Mouse (Mus musculus) forebrain, embryonic 10.5 days (tissue): ENCODE measurements around the gene Arl15. TPM values are rescaled to one million over a fixed set of nuclear protein-coding genes. Genes with fewer than 3 reads are reported as not detected.
A peak's percentile ranks its signal among the peaks of the same experiment; 100 is the strongest.

ENCODE experiments used
- DNase-seq: peaks from one replicate; pipeline ENCODE4 v3.0.0-alpha.2; 2017; ENCODE audit warnings: low spot score; ENCODE audit errors: extremely low spot score
- H3K27ac ChIP-seq: fragments of 300-500 bp; sonication (generic); 2 replicates; pipeline ENCODE4 v1.5.1; 2016; ENCODE audit warnings: mild to moderate bottlenecking
- H3K27me3 ChIP-seq: fragments of 300-500 bp; sonication (generic); 2 replicates; pipeline ENCODE4 v1.6.1; 2016; ENCODE audit warnings: mild to moderate bottlenecking; ENCODE audit not compliant: poor library complexity, severe bottlenecking
- H3K36me3 ChIP-seq: fragments of 300-500 bp; sonication (generic); replicated peaks from 2 replicates; pipeline ENCODE4 v1.6.1; 2016; ENCODE audit warnings: mild to moderate bottlenecking, moderate library complexity
- H3K4me1 ChIP-seq: fragments of 300-500 bp; sonication (generic); 2 replicates; pipeline ENCODE4 v1.6.1; 2016
- H3K4me3 ChIP-seq: fragments of 300-500 bp; sonication (generic); 2 replicates; pipeline ENCODE4 v1.5.1; 2016; ENCODE audit warnings: mild to moderate bottlenecking, moderate library complexity
- H3K9me3 ChIP-seq: fragments of 300-500 bp; sonication (generic); 2 replicates; pipeline ENCODE4 v1.6.1; 2016; ENCODE audit warnings: mild to moderate bottlenecking, moderate library complexity
- WGBS: fragments of 180-500 bp; shearing (Covaris S2); methylation state at CpG from one replicate; pipeline ENCODE4 v1.1.7; 2016; 5-methylcytosine and 5-hydroxymethylcytosine counted together
- polyA plus RNA-seq: library from polyadenylated mRNA; unstranded; fragments of >200 nt; fragmentation: Nextera tagmentation; extraction: Ambion mirVana; gene quantifications from 2 replicates; pipeline ENCODE4 v1.2.1, GENCODE M21; 2016

Arl15 gene
- polyA plus RNA-seq, 1 experiment from 2014 or later: 11.6 TPM

DNA sequence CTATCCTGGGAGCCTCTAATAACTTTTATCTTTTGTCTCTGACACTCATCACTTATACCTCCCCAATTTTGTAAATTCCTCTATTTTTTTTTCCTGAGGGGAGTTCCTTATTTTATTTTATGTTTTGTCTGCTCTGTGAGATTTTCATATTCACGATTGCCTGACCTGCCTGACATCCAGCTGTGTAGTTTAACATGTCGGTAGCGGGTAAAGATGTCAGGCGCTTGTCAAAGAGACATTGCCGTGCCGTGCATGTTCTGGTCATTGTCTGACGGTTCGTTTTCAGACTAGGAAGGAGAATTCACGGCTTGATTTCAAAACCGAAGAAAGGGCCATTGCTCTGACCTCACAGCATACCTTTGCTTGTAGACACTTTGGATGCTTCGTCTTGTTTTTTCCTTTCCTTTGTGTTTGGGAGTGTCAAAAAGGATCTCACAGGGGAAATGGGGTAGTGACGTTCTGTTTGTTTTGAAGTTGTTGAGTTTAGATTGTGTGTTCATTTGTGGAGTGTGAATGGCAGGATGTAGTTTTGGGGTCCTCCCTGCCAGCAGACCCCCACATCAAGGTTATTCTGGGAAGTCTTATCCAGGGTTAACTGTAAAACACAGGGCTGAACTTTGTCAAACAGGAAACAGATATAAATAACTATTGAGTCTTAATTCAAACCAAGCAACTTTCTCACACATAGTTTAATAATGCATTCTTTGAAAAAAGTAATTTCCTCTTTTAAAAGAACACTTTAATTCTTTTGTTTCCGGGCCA is 60.4 kb downstream of the Arl15 start:
- DNase-seq: no peak
- Histone ChIP-seq H3K4me3 (no peak overlapping the region), H3K27me3 (no peaks in the 10 kb centered on the region), H3K9me3 (peaks cover 7% of the 10 kb centered on the region; the same call in 1 of the 2 replicates), H3K27ac (no peak overlapping the region), H3K4me1 (peaks cover 24% of the 10 kb centered on the region), H3K36me3 (peaks cover 11% of the 10 kb centered on the region)
- 89% methylated on average over 13 of the region's 13 CpGs for WGBS

DNA sequence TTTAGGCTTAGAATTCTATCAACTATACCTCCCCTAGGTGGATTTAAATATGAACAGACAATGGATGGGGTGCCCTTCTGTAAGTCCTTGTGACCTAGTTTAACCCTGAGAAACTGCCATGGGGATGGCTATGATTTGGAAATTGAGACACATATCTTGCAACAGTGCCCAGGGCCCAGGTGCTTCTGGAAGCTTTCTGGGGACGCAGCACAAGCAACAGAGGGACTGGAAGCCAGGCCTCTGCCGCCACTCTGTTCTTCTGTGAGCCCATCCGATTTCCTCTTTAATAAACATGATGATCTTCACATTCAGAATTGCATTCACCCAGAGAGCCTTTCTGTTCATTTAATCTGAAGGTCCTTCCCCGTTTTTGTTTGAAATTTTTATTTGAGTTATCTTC is 62.6 kb downstream of the Arl15 start:
- no peaks in the 10 kb centered on the region for H3K27me3 ChIP-seq
- no peak overlapping the region for H3K27ac ChIP-seq
- no peaks in the 10 kb centered on the region; the same call in 1 of the 2 replicates for H3K36me3 ChIP-seq
- H3K4me3 ChIP-seq: no peak overlapping the region
- H3K9me3 ChIP-seq: no peaks in the 10 kb centered on the region
- DNase-seq: no peak
- WGBS: 84% methylated on average over 4 of the region's 4 CpGs
- peaks cover 38% of the 10 kb centered on the region for H3K4me1 ChIP-seq

DNA sequence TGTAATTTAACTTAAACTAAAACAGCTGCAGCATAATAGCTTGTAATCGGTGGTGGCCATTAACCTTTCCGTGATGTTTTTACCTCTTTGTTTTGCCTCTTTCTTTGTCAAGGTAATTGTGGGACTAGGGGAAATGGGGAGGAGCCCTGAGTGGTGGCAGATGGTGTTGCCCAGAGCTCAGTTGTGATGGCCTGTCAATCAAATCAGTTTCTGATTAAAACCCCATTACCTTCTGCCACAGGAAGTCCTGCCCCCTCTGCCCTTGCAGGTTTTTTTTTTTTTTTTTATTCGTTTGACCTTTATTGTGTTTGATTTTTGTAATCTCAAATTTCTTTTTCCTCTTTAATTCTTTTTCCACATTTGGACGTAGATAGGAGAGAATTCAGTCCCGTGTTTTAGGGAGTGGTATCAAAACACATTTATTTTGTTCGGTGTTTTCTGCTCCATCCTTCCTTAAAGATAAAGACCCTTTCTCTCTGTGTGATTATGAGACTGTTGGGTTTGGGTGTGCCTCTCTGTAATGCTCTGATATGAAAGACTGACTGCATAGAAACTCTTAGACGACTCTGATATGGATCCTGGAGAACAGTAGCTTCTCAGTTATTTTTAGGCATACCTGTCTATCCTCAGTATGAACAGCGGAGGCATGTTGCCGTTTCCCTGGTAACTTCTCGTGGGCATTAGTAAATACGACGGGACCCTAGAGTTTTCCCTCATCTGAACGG is 64.5 kb downstream of the Arl15 start:
- H3K9me3 ChIP-seq: no peaks in the 10 kb centered on the region
- H3K27me3 ChIP-seq: no peaks in the 10 kb centered on the region
- WGBS: 76% methylated on average over 13 of the region's 13 CpGs
- peak overlapping the region; percentile 67 for H3K27ac ChIP-seq
- H3K4me3 ChIP-seq: no peak overlapping the region
- no peaks in the 10 kb centered on the region for H3K36me3 ChIP-seq
- H3K4me1 ChIP-seq: peaks cover 41% of the 10 kb centered on the region
- no peak for DNase-seq

DNA sequence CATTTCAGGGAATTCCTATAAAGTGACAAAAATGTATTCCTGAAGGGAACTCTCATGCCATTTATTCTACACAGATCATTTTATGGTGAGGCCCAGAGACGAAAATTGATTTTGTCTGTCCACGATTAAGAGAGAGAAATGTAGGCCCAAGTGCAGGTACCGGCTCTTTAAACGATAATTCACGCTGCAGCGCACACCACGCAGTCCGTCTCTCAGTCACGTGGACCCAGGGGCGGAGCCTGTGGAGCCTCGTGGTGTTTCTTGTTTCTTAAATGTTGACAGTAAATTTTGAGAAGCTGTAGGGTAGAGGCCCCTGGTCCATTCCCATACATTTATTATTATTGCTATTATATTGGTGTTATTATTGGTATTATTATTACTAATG is 65.1 kb downstream of the Arl15 start:
- H3K4me1 ChIP-seq: peaks cover 43% of the 10 kb centered on the region
- no peaks in the 10 kb centered on the region for H3K9me3 ChIP-seq
- no peaks in the 10 kb centered on the region for H3K36me3 ChIP-seq
- no peak overlapping the region for H3K4me3 ChIP-seq
- 82% methylated on average over 11 of the region's 11 CpGs for WGBS
- peak overlapping the region; percentile 46 for H3K27ac ChIP-seq
- no peaks in the 10 kb centered on the region for H3K27me3 ChIP-seq
- no peak for DNase-seq

DNA sequence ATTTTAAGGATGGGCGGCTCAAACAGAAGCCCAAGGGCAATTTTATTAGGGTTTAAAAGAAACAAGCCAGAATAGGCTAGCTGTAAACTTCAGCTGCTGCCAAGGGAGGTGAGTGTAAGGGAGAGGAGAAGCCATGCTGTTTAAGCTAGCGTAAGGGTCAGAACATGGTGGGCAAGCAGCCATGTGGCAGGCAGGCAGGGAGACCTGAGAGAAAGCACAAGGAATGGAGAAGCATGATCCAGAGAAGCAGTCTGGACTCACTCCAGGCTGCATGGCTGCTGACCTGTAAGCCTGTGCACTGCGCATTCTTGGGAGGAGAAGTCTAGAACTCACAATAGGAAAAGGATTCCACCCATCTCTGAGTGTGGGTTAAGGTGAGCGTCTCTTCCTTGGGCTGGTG is 66.5 kb downstream of the Arl15 start:
- H3K27ac ChIP-seq: peak overlapping the region; percentile 41; the same call in 1 of the 2 replicates
- no peak for DNase-seq
- no peaks in the 10 kb centered on the region for H3K27me3 ChIP-seq
- H3K36me3 ChIP-seq: no peaks in the 10 kb centered on the region
- WGBS: 81% methylated on average over 4 of the region's 4 CpGs
- no peak overlapping the region for H3K4me3 ChIP-seq
- H3K4me1 ChIP-seq: peaks cover 47% of the 10 kb centered on the region
- no peaks in the 10 kb centered on the region for H3K9me3 ChIP-seq

DNA sequence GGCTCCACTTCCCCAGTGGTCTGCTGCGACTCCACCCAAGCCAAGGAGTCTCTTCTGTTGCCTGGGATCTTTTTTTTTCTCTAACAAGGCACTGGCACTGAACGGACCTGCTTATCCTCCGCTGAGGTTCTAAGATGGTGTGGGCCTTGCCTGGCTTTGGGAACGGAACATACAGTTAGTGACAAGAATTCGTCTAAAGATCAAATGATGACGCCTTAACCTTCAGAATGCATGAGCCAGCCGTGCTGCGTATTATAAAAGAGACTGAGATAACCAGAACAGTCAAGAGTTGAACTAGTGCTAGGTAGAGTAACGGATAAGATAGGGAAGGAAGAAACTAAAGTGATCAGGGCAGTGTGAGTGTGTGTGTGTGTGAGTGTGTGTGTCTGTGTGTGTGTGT is 66.9 kb downstream of the Arl15 start:
- Histone ChIP-seq H3K27ac (peak overlapping the region; percentile 41; the same call in 1 of the 2 replicates), H3K4me1 (peaks cover 45% of the 10 kb centered on the region)

DNA sequence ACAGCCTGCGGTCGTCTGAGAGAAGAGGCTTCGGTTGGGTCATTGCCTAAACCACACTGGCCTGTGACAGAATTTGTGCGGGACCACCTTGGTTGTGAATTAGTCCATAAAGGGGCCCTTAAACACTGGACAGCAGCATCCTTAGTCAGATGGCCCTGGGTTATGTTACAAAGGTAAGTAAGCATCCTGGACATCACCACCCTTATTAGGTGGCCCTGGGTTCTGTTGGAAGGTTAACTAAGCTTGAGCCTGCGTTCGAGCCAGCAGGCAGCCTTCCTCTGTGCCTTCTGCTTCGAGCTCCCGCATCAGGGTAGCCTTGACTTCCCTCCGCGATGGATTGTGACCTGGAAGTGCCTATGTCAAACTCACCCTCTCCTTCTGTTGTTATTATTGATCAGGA is 68.6 kb downstream of the Arl15 start:
- H3K4me1 ChIP-seq: peaks cover 37% of the 10 kb centered on the region
- DNase-seq: no peak
- no peak overlapping the region for H3K27ac ChIP-seq
- no peaks in the 10 kb centered on the region for H3K27me3 ChIP-seq
- H3K4me3 ChIP-seq: no peak overlapping the region
- H3K36me3 ChIP-seq: no peaks in the 10 kb centered on the region
- WGBS: 89% methylated on average over 10 of the region's 10 CpGs
- H3K9me3 ChIP-seq: no peaks in the 10 kb centered on the region

More for the DNA sequence above, 66.9 kb downstream of the Arl15 start:
- Histone ChIP-seq H3K4me3 (no peak overlapping the region), H3K9me3 (no peaks in the 10 kb centered on the region), H3K27me3 (no peaks in the 10 kb centered on the region), H3K36me3 (no peaks in the 10 kb centered on the region)
- no peak for DNase-seq
- WGBS: 91% methylated on average over 9 of the region's 9 CpGs

DNA sequence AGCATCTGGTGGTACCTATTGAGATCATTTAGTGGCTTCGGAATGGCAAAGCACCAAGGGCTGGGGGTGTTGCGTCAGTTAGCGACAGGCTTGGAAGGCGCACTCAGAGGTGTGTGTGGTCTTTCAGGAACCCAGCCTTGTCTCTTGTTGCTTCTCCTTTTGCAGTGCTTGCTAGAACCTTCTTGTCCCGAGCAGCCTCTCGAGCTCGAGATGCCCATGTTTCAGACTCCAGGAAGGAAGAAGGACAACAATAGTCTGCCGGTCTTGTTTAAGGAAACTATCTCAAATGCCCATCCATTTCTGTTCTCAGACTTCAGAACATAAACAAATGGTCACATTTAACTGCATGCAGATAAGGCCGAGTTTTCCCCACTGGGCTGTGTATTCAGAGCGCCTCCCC is 69.4 kb downstream of the Arl15 start:
- Histone ChIP-seq H3K27me3 (no peaks in the 10 kb centered on the region), H3K4me3 (no peak overlapping the region), H3K9me3 (no peaks in the 10 kb centered on the region), H3K4me1 (peaks cover 30% of the 10 kb centered on the region), H3K36me3 (no peaks in the 10 kb centered on the region), H3K27ac (no peak overlapping the region)
- 89% methylated on average over 10 of the region's 10 CpGs for WGBS
- DNase-seq: no peak

DNA sequence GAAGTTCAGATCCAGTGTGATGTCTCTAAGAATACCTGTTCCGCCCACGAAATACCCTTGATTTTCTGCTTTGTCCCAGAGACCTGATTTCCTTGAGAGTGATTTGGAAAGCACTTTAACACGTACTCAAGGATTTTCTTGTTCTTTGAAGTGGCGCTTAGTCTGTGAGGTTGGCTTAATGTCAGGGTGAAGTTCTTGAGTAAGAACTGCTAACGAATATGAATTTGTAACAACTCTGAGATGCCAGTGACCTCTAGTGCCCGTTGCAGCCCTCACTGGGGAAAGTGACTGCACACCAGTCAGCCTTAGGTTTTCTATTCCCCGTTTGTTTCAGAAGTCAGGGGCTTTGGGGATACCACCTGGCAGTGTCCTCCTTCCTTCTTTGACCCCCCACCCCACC is 70.0 kb downstream of the Arl15 start:
- Histone ChIP-seq H3K4me1 (peaks cover 26% of the 10 kb centered on the region), H3K36me3 (no peaks in the 10 kb centered on the region), H3K27me3 (no peaks in the 10 kb centered on the region), H3K27ac (peak overlapping the region; percentile 40; the same call in 1 of the 2 replicates), H3K9me3 (no peaks in the 10 kb centered on the region), H3K4me3 (no peak overlapping the region)
- WGBS: 71% methylated on average over 7 of the region's 7 CpGs
- DNase-seq: no peak

DNA sequence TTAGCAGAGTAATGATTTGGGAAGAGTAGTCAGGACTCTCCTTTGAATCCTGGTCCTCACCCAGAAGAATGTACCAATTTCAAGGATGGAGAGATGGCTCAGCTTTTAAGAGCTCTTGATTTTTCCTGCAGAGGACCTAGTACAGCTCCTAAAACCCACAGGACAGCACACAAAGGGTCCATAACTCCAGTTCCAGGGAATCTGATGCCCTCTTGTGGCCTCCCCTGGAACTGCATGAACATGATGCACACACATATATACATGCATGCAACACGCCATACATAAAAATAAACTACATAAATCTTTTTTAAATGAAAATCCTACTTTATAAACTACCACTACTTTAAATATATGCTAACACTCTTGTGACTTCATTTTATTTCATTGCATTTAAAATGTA is 70.6 kb downstream of the Arl15 start:
- Histone ChIP-seq H3K4me1 (peaks cover 29% of the 10 kb centered on the region), H3K4me3 (no peak overlapping the region), H3K36me3 (no peaks in the 10 kb centered on the region), H3K9me3 (no peaks in the 10 kb centered on the region), H3K27ac (peak overlapping the region; percentile 40; the same call in 1 of the 2 replicates), H3K27me3 (no peaks in the 10 kb centered on the region)
- WGBS: 57% methylated on average over 1 of the region's 1 CpGs
- peak; percentile 74 for DNase-seq

DNA sequence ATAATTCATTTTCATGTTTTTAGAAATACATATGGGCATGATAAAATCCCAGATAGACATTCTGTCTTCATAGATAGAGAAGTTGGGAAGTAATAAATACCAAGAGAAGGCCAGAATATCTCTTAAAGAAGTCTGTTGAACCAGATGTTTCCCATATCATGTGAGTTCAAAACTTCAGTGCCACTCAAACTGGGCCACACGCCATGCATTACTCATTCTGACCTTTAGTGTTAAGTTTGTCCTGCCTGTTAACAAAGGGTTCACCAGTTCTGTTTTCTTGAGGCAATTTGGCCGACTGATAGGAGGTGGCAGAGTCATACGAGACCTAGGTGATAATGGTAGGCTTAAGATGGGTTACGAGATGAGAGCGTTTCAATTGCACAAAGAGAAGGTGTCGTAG is 71.1 kb downstream of the Arl15 start:
- Histone ChIP-seq H3K27ac (no peak overlapping the region), H3K9me3 (no peaks in the 10 kb centered on the region), H3K36me3 (no peaks in the 10 kb centered on the region), H3K4me3 (no peak overlapping the region), H3K4me1 (peaks cover 30% of the 10 kb centered on the region), H3K27me3 (no peaks in the 10 kb centered on the region)
- DNase-seq: no peak
- 70% methylated on average over 6 of the region's 6 CpGs for WGBS

DNA sequence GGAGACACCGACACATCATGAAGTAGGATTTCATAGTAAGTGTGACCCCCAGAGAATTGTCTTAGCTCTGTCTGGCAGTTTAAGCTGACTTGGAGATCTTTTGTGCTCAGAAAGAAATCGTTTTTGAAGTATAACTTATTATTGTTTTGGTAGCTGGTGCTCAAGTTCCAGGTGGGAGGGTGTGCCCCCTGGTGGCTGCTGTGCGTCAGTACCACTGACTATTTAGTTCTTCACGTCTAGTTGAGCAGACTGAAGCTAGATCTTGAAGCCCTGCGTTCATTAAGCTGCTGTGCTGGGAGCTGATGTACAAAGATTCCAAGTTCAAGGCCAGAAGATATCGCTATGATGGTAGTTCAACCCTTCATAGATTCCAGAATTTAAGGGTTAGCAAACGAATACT is 71.5 kb downstream of the Arl15 start:
- H3K27ac ChIP-seq: no peak overlapping the region
- 43% methylated on average over 7 of the region's 7 CpGs for WGBS
- no peaks in the 10 kb centered on the region for H3K36me3 ChIP-seq
- H3K9me3 ChIP-seq: no peaks in the 10 kb centered on the region
- H3K27me3 ChIP-seq: no peaks in the 10 kb centered on the region
- H3K4me3 ChIP-seq: no peak overlapping the region
- peak; percentile 48 for DNase-seq
- peaks cover 30% of the 10 kb centered on the region for H3K4me1 ChIP-seq

DNA sequence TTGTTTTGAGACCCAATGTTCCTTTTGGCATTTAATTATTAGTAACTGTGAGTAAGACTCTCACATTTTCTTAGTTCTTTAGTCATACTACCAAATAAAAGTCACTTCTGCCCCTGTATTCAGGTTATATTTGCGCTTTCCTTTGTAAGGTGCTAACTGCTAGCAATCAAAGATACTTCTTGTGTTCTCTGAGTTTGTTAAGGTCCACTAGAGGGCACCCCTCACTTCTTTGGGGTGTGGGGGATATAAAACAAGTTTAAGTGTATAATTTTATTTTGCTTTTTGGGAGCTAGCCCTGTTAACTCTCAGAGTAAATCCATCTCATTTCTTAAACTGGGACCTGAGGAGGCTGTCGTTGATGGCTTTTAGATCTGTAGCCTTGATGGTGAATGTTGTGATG is 73.4 kb downstream of the Arl15 start:
- H3K4me1 ChIP-seq: peaks cover 30% of the 10 kb centered on the region
- no peak overlapping the region for H3K4me3 ChIP-seq
- H3K9me3 ChIP-seq: no peaks in the 10 kb centered on the region
- H3K36me3 ChIP-seq: no peaks in the 10 kb centered on the region
- DNase-seq: no peak
- WGBS: 94% methylated on average over 2 of the region's 2 CpGs
- no peaks in the 10 kb centered on the region for H3K27me3 ChIP-seq
- H3K27ac ChIP-seq: no peak overlapping the region
